Mouse (Mus musculus) forebrain, embryonic 12.5 days (tissue): ENCODE results near the gene Eno3. TPM values are rescaled to one million over a fixed set of nuclear protein-coding genes. Genes with fewer than 3 reads are reported as not detected.

Experiments used
- ATAC-seq: fragments of 200-750 bp; cut with Nextera tagmentation; 2 replicates; pipeline ENCODE4 v1.8.0; 2017; ENCODE audit warnings: moderate TSS enrichment; ENCODE audit not compliant: low FRiP score
- H3K27ac ChIP-seq: fragments of 300-500 bp; sonication (generic); 2 replicates; pipeline ENCODE4 v1.5.1; 2016; ENCODE audit warnings: mild to moderate bottlenecking
- H3K27me3 ChIP-seq: fragments of 300-500 bp; sonication (generic); 2 replicates; pipeline ENCODE4 v1.6.1; 2016; ENCODE audit warnings: mild to moderate bottlenecking
- H3K36me3 ChIP-seq: fragments of 300-500 bp; sonication (generic); replicated peaks from 2 replicates; pipeline ENCODE4 v1.6.1; 2016; ENCODE audit warnings: mild to moderate bottlenecking
- H3K4me1 ChIP-seq: fragments of 300-500 bp; sonication (generic); 2 replicates; pipeline ENCODE4 v1.6.1; 2016
- H3K4me2 ChIP-seq: fragments of 300-500 bp; sonication (generic); 2 replicates; pipeline ENCODE4 v1.6.1; 2016; ENCODE audit warnings: mild to moderate bottlenecking, moderate library complexity
- H3K4me3 ChIP-seq: fragments of 300-500 bp; sonication (generic); replicated peaks from 2 replicates; pipeline ENCODE4 v1.5.1; 2016; ENCODE audit warnings: mild to moderate bottlenecking
- H3K9ac ChIP-seq: fragments of 300-500 bp; sonication (generic); 2 replicates; pipeline ENCODE4 v1.6.1; 2016; ENCODE audit warnings: mild to moderate bottlenecking
- H3K9me3 ChIP-seq: fragments of 300-500 bp; sonication (generic); 2 replicates; pipeline ENCODE4 v1.6.1; 2016
- whole genome bisulfite sequencing: fragments of 180-500 bp; shearing (Covaris S2); methylation state at CpG from one replicate; pipeline ENCODE4 v1.1.7; 2016; 5-methylcytosine and 5-hydroxymethylcytosine counted together
- polyA plus RNA-seq: library from polyadenylated mRNA; unstranded; fragments of >200 nt; fragmentation: Nextera tagmentation; extraction: Ambion mirVana; gene quantifications from 2 replicates; pipeline ENCODE4 v1.2.1, GENCODE M21; 2016

The Eno3 gene
- polyA plus RNA-seq, 1 experiment from 2014 or later, result 9.0 TPM

GRCm38 (mm10) chr11:70653345-70654197, 3.4 kb upstream of the Eno3 start:
- 1% methylated on average over 60 of the region's 63 CpGs for WGBS
- peaks cover 52% of the 10 kb centered on the region for H3K4me1 ChIP-seq
- peaks cover 3% of the 10 kb centered on the region; the same call in 1 of the 2 replicates for H3K27me3 ChIP-seq
- H3K4me2 ChIP-seq, result peak overlapping the region; percentile 96
- H3K4me3 ChIP-seq, result peak overlapping the region; percentile 98
- H3K36me3 ChIP-seq, result peaks cover 40% of the 10 kb centered on the region
- no peaks in the 10 kb centered on the region for H3K9me3 ChIP-seq
- peak; percentile 65 for ATAC-seq
- H3K27ac ChIP-seq, result peak overlapping the region; percentile 98
- peak overlapping the region; percentile 97 for H3K9ac ChIP-seq

DNA sequence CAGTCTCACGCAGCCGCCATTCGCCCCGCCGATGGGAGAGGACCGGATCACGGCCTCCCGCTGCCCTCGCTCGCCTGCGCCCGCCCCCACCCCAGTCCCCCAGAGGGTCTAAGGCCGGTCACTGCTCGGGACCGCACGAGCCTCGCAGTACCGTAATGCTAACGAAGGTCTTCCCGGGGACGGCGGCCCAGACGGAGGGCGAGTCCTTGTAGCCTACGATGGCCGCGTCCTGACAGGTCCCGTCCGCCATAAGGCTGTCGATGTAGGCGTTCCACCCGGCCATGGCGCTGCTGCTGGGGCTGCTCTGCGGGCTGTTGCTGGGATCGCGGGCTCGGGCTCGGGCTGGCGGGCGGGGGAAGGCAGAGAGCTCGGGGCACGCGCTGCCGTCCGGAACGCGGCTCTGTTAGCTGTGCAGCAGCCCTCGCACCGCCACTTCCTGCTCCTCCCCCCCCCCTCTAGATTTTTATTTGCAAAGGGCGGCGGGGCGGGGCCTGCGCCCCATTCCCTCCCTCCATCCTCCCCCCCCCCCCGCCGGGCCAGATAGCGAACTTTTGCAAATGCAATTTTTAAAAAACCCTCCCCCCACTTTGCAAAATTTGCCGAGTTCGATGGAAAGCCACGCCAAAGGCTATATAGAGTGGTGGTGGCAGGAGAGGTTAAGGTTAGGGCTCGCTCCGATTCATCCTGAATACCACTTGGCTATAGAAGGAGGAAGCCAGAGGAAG, 2.6 kb upstream of the Eno3 start, which contains the start of gene Pfn1:
Pfn1 (minus strand) TSS at position 447 of the 725 bp plus-strand sequence.
- under 1% methylated on average over 56 of the region's 61 CpGs for WGBS
- peak within 1 kb of the TSS; percentile 98 for H3K4me3 ChIP-seq
- H3K9ac ChIP-seq, result peak within 1 kb of the TSS; percentile 97
- H3K27ac ChIP-seq, result peak within 1 kb of the TSS; percentile 98
- peaks cover 32% of the 10 kb centered on the region for H3K36me3 ChIP-seq
- peaks cover 44% of the 10 kb centered on the region for H3K4me1 ChIP-seq
- no peaks in the 10 kb centered on the region for H3K9me3 ChIP-seq
- ATAC-seq, result peak; percentile 49
- H3K27me3 ChIP-seq, result peaks cover 3% of the 10 kb centered on the region; the same call in 1 of the 2 replicates
- H3K4me2 ChIP-seq, result peak within 1 kb of the TSS; percentile 96

GRCm38 (mm10) chr11:70654923-70655570, 2.0 kb upstream of the Eno3 start:
- Histone ChIP-seq H3K4me2 (peak overlapping the region; percentile 96), H3K9ac (peak overlapping the region; percentile 97), H3K4me1 (peaks cover 43% of the 10 kb centered on the region), H3K4me3 (peak overlapping the region; percentile 98), H3K27me3 (peaks cover 3% of the 10 kb centered on the region; the same call in 1 of the 2 replicates), H3K9me3 (no peaks in the 10 kb centered on the region), H3K27ac (peak overlapping the region; percentile 98), H3K36me3 (peaks cover 25% of the 10 kb centered on the region)
- under 1% methylated on average over 48 of the region's 48 CpGs for WGBS
- ATAC-seq, result peak; percentile 66

DNA sequence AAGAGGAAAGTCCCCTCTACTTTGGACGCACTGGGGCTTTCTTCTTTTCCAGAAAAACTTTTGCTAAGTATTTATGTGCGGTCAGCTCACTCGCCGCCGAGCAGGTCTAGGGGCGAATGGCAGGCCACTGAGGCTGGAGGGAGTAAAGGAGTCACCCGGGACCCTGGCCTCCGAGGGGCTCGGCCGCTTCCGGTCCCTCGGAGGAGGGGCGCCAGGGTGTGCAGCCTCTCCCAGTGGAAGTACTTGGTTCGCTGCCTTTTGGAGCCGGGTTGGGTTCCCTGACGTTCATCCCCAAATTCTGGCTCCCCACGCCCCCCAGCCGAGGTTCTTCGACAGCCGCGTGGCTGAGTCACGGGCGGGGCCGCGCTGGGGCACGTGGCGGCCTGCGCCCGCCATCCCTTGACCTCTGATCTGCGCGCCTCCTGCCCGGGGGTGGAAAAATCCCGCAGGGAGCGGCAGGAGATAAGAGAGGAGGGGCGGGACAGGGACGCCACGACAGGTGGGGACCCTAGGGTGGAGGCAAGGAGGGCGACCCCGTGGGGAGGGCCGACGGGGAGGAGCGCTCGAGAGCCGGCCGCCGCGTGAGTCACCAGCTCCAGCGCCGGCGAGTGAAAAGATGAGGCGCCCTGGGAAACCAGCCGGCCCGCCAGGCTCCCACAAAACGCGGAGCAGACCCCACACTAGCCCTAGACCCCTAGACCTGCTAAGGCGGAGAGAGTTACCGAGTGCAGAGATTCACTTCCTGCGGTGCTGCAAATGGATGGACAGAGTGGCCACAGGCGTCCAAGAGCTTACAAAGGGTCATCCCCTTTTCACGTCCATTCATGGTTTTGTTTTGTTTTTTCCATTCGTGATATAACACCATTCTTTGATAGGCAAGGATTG, 1.2 kb upstream of the Eno3 start:
- Histone ChIP-seq H3K27ac (peak overlapping the region; percentile 98), H3K4me3 (peak overlapping the region; percentile 98), H3K4me1 (peaks cover 38% of the 10 kb centered on the region), H3K27me3 (peaks cover 3% of the 10 kb centered on the region; the same call in 1 of the 2 replicates), H3K4me2 (peak overlapping the region; percentile 96), H3K9ac (peak overlapping the region; percentile 97), H3K9me3 (no peaks in the 10 kb centered on the region), H3K36me3 (peaks cover 18% of the 10 kb centered on the region)
- WGBS, result under 1% methylated on average over 61 of the region's 61 CpGs
- ATAC-seq, result no peak

DNA sequence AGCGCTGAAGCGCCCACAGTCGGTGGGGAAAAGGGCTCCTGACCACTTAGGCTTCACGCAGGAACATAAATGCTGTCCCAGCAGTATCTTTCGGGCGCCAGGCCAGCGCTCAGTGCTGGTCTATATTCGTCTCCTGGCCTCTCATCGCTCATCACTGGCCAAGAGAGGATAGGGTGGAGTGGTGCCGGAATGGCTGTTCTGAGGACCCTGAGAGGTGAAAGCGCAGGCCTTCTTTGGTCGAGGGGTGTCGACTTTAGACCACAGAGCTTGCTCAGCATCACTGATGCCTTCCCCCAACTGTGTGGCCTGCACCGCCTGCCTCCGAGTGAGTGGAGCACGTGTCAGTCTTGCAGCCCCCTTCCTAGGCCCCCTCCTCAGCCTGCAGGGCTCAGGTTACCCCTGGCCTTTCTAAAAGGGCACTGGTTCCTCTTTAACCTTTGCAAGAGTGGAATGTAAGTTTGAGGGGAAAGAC, 510 bp upstream of the Eno3 start:
- Histone ChIP-seq H3K27ac (peak overlapping the region; percentile 98), H3K4me2 (peak overlapping the region; percentile 96), H3K27me3 (peaks cover 3% of the 10 kb centered on the region; the same call in 1 of the 2 replicates), H3K4me3 (peak overlapping the region; percentile 98), H3K4me1 (peaks cover 34% of the 10 kb centered on the region), H3K36me3 (peaks cover 12% of the 10 kb centered on the region), H3K9ac (peak overlapping the region; percentile 97), H3K9me3 (no peaks in the 10 kb centered on the region)
- 4% methylated on average over 16 of the region's 16 CpGs for WGBS
- no peak for ATAC-seq

DNA sequence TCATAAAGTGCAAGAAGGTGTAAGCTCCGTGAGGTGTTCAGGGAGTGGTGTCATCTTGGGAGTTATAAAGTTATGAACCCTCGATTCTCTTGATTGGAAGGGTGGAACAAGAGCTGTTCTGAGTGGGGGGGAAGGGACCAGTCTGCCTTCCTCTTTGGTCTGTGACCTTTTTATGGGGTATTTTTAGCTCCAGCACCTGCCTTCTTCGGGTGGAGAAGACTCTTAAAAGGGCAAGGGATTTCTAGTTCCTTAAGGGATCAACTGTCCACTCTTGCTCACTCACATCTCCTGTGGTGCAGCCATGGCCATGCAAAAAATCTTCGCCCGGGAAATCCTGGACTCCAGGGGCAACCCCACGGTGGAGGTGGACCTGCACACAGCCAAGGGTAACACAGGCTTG, 571 bp downstream of the Eno3 start:
- H3K9me3 ChIP-seq, result no peaks in the 10 kb centered on the region
- peaks cover 3% of the 10 kb centered on the region; the same call in 1 of the 2 replicates for H3K27me3 ChIP-seq
- peaks cover 13% of the 10 kb centered on the region for H3K36me3 ChIP-seq
- 64% methylated on average over 6 of the region's 6 CpGs for WGBS
- no peak for ATAC-seq
- H3K27ac ChIP-seq, result no peak overlapping the region
- no peak overlapping the region for H3K4me2 ChIP-seq
- peaks cover 26% of the 10 kb centered on the region for H3K4me1 ChIP-seq
- H3K9ac ChIP-seq, result no peak overlapping the region
- H3K4me3 ChIP-seq, result no peak overlapping the region

GRCm38 (mm10) chr11:70657991-70658390, 989 bp downstream of the Eno3 start:
- no peak overlapping the region for H3K4me3 ChIP-seq
- no peaks in the 10 kb centered on the region for H3K9me3 ChIP-seq
- no peak for ATAC-seq
- no peak overlapping the region for H3K9ac ChIP-seq
- peaks cover 22% of the 10 kb centered on the region for H3K4me1 ChIP-seq
- H3K27me3 ChIP-seq, result peaks cover 3% of the 10 kb centered on the region; the same call in 1 of the 2 replicates
- H3K36me3 ChIP-seq, result peaks cover 15% of the 10 kb centered on the region
- no peak overlapping the region for H3K27ac ChIP-seq
- 59% methylated on average over 9 of the region's 9 CpGs for WGBS
- H3K4me2 ChIP-seq, result no peak overlapping the region

- no peak overlapping the region for H3K4me3 ChIP-seq
- no peaks in the 10 kb centered on the region for H3K9me3 ChIP-seq
- peaks cover 19% of the 10 kb centered on the region for H3K4me1 ChIP-seq
- 84% methylated on average over 5 of the region's 5 CpGs for WGBS
- no peak overlapping the region for H3K9ac ChIP-seq
- ATAC-seq, result no peak
- H3K27ac ChIP-seq, result no peak overlapping the region
- no peak overlapping the region for H3K4me2 ChIP-seq
- H3K36me3 ChIP-seq, result peaks cover 21% of the 10 kb centered on the region
- H3K27me3 ChIP-seq, result peaks cover 3% of the 10 kb centered on the region; the same call in 1 of the 2 replicates
Observed at GRCm38 (mm10) chr11:70658521-70658920, 1.5 kb downstream of the Eno3 start.

DNA sequence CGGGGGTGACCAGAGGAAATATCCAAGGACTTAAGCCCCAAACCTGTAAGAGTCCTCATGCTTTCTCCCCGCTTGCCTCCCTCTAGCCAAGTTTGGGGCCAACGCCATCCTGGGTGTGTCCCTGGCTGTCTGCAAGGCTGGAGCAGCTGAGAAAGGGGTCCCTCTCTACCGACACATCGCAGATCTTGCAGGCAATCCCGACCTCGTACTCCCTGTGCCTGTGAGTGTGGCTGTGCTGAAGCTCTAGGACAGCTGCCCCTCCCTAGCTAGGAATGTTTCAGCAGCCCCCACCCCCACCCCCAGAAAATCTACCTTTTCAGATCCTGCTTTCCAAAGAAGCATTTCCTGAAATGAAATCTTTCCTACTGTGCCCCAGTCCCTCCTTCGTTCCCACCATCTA, 1.9 kb downstream of the Eno3 start:
- no peak for ATAC-seq
- Histone ChIP-seq H3K4me3 (no peak overlapping the region), H3K27me3 (peaks cover 3% of the 10 kb centered on the region; the same call in 1 of the 2 replicates), H3K9me3 (no peaks in the 10 kb centered on the region), H3K27ac (no peak overlapping the region), H3K36me3 (peaks cover 25% of the 10 kb centered on the region), H3K4me1 (peaks cover 19% of the 10 kb centered on the region), H3K9ac (no peak overlapping the region), H3K4me2 (no peak overlapping the region)
- WGBS, result 75% methylated on average over 8 of the region's 8 CpGs

GRCm38 (mm10) chr11:70660571-70660970, 3.6 kb downstream of the Eno3 start:
- WGBS, result 87% methylated on average over 8 of the region's 8 CpGs
- peaks cover 40% of the 10 kb centered on the region for H3K36me3 ChIP-seq
- H3K9me3 ChIP-seq, result no peaks in the 10 kb centered on the region
- no peak for ATAC-seq
- H3K4me1 ChIP-seq, result peaks cover 15% of the 10 kb centered on the region
- no peak overlapping the region for H3K9ac ChIP-seq
- H3K4me3 ChIP-seq, result no peak overlapping the region
- peaks cover 3% of the 10 kb centered on the region; the same call in 1 of the 2 replicates for H3K27me3 ChIP-seq
- no peak overlapping the region for H3K27ac ChIP-seq
- no peak overlapping the region for H3K4me2 ChIP-seq

- WGBS, result 88% methylated on average over 8 of the region's 8 CpGs
- Histone ChIP-seq H3K27ac (no peak overlapping the region), H3K4me3 (no peak overlapping the region), H3K27me3 (no peaks in the 10 kb centered on the region), H3K4me2 (no peak overlapping the region), H3K4me1 (peaks cover 10% of the 10 kb centered on the region), H3K9ac (no peak overlapping the region), H3K36me3 (peaks cover 47% of the 10 kb centered on the region), H3K9me3 (no peaks in the 10 kb centered on the region)
- no peak for ATAC-seq
Observed at GRCm38 (mm10) chr11:70663101-70663500, 6.1 kb downstream of the Eno3 start.
